Mouse (Mus musculus) urinary bladder, postnatal 36 days (tissue): ENCODE data around the gene Ccdc175.

Source experiments
- DNase-seq, 2 experiments: peaks; one replicate each; pipeline ENCODE4 v3.0.0; 2022; ENCODE audit warnings: low spot score in 2 of 2, mixed read lengths in 1 of 2

Gene Ccdc175

DNA sequence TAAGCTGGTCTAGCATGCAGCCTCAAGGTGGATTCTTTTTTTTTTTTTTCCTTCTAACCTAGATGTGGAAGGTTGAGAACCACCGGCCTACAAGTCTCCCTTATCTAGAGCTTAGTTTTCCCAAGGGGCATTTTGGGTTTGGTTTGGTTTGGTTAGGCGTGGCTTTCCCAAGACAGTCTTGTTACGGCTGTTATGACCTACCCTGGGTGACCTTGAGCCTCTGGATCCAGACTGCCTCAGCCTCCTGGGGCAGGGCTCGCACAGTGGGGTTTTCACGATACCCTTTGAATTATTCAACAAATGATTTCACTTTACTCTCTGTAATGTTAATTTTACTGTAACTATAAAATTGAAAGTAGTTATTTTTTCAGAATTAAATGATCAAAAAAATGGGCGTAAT is 82.1 kb downstream of the Ccdc175 start:
- DNase-seq, result no peak

DNA sequence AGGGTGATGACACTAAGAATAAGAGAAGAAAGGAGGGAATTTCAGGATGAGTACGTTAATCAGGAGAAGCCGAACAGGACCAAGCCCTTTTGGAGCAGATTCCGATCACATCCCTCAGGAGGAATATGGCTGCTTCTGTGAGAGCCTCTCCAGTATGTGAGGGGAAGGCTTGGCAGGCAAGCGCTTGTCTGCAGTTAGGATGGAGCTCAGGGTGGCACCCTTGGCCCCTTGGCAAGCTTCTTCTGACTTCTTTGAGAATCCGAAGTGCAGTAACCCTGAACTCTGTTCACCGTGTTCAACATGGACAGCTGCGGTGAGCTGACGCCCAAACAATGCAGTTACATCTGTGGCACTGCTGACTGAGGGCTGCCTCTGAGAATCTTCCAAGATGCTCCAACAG is 87.9 kb downstream of the Ccdc175 start:
- DNase-seq, result no peak

- DNase-seq, result no peak
Measured at GRCm38 (mm10) chr12:72089802-72090201, 95.0 kb downstream of the Ccdc175 start.

DNA sequence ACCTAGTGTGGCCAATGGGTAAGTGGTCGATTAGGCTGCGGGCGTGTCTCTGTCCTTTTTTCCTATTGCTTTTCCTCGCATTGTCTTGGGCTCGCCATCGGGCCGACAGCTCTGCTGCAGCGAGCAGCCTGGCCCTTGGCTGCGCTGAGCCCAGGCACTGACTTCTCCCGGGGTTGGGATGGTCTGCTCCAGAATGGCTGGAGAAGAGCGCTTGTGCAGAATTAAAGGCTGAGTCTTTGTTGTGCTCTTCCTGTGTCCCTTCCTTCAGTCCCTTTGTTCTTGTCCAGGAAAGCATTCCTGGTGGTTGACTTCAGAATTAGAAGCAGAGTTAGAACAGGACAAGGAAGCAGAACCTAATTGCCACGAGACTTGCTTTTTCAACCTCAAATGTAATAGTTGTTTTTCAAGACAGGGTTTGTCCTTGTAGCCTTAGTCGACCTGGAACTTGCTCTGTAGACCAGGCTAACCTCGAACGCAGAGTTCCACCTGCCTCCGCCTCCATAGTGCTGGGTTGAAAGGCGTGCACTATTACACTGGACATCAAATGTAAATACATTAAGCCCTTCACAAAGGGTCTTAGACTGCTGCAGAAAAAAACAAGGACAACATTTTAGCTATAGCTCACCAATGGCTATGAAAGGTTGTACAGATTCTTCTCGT is 98.5 kb downstream of the Ccdc175 start:
- no peak for DNase-seq

- peak; percentile 99 to 100 for DNase-seq
Measured at GRCm38 (mm10) chr12:72085329-72086165, 99.3 kb downstream of the Ccdc175 start, which contains the start of the genes L3hypdh and Jkamp. Gene L3hypdh (minus strand): TSS chr12:72085439. Gene Jkamp (plus strand): TSS chr12:72085589.

DNA sequence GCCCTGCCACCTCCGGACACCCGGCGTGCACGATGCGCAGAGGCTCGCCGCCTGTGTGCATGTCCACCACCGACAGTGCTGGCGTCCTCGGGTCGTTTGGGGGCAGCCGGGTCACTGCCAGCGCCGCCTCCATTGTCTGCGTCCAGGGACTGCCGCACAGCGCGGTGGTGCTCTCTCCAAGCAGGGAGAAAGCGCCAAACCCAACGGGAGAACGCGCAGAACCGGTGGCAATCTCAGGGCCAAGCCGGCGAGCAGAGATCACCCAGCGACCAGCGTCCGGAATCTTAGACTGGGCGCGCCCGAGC is 99.9 kb downstream of the Ccdc175 start:
- no peak for DNase-seq

DNA sequence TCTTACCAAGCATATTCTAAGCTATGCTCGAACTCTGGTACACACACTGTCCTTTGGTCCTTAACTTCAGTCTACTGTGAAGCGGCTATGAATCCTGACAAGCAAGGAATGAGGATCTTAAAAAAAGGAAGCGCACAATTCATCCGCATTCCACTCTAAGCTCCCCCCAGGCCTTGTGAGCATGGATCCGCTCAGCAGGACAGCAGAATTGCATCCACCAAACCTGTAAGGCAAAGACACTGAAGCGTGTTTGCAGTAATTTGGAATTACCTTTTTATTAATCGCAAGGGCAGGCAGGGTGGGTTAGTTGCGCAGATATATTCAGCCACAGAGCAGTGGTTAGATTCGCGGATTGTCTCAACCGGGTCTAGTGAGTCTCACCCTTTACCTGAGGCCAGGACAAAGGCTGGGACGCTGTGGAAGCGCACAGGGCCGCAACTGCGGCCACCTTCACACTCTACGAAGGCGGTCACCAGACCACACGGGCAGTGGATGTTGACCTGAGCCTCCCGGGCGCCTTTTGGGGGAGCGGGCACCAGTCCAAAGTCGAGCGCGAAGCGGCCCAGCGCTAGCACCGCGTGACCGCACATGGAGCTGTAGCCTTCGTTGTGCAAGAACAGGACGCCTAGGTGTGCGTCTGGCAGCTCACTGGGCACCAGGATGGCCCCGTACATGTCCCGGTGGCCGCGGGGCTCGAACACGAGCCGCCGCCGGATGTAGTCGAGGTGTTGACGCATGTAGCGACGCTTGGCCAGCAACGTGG is 100.4 kb downstream of the Ccdc175 start:
- DNase-seq, result peak; percentile 39 to 65

- DNase-seq, result no peak
Measured at GRCm38 (mm10) chr12:72083265-72083664, 101.6 kb downstream of the Ccdc175 start.

- DNase-seq, result peak; percentile 23 to 46
Measured at GRCm38 (mm10) chr12:72082370-72082769, 102.5 kb downstream of the Ccdc175 start.

- DNase-seq, result no peak
Measured at GRCm38 (mm10) chr12:72081961-72082360, 102.9 kb downstream of the Ccdc175 start.

DNA sequence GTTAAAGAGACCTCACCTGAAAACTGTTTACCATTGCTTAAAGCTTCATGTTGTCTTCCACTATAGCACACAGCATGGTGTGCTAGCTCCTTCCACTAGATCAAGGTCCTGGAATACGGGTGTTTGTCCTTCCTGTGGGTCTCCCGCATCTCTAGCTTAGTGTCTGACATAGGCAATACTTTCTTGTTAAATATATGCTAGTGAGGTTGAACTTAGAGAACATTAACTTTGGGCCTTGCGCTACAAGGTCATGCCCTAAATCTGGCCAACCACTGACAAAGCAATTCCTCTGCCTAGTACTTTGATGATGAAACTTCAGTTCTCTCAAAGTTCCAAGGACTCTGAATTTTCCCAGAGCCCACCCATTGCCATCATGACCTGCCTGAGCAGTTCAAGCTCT is 106.6 kb downstream of the Ccdc175 start:
- DNase-seq, result no peak

DNA sequence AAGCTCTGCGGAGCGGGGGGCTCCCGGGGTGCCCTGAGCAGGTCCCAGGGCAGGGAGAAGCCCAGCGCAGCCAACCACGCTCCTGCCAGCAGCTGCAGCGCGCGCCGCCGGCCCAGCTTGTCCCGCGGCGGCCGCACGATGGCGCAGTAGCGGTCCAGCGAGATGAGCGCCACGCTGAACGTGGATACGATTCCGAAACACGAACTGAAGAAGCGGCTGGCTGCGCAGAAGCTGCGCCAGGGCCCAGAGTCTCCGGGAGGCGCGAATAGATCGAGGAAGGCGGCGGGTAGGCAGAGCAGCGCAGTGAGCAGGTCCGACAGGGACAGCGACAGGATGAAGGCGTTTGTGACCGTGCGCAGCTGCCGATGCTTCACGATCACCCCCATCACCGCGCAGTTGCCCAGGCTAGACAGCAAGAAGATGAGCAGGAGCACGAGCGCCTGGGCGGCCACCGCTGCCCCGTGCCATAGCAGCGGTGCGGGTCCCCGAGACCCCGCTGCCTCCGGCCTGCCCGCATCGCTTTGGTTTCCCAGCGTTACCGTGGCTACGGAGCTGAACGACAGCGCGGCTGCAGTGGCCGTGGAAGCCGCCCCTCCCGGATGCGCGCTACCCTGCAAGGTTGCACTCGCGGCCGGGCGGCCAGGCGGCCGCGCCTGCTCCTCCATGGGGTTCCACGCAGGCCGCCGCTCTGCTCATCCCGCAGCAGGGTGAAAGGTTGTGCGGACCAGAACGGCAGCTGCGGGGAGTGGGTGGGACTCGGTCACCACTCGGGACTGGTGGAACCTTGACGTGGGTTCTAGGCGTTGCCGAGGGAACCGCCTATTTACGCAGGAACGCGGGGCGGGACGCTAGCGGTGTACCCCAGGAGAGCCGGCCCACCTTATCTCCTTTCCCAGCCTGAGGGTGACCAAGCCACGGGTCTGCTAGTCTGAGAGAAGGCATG is 114.2 kb downstream of the Ccdc175 start, which contains the start of gene Gpr135:
Gpr135 (minus strand) TSS at position 799 of the 943 bp plus-strand sequence.
- DNase-seq, result peak; percentile 75 to 80

- no peak for DNase-seq
Measured at GRCm38 (mm10) chr12:72069626-72070326, 115.1 kb downstream of the Ccdc175 start.

GRCm38 (mm10) chr12:72057780-72058179 is 127.0 kb downstream of the Ccdc175 start:
- DNase-seq, result no peak

GRCm38 (mm10) chr12:72053851-72054250 is 131.0 kb downstream of the Ccdc175 start:
- DNase-seq, result no peak

GRCm38 (mm10) chr12:72053303-72053702 is 131.5 kb downstream of the Ccdc175 start:
- DNase-seq, result no peak

DNA sequence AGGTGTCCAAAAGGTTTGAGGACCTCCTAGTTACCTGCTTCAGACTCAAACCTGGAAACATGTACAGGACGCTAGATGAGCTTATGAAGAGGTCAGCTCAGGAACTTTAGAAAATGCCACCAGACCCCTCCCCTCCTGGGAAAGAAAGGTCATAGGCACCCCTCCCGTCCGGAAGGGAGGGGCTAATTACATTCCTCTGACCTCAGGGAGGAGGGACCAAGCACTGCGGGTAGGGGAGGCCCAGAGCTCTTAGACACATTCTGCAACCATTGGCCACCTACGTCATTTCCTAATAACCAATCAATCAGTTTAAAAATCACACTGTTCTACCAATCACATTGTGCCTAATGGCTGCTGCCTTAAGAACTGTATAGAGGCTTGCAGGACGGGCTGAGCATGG is 132.3 kb downstream of the Ccdc175 start:
- DNase-seq, result no peak
